Mouse (Mus musculus): ENCODE measurements around the gene E130116L18Rik.
"Not testable (repeated sequence)": the region's sequence is repeated elsewhere in the genome, so short reads cannot be mapped to it uniquely, and the experiment has no call there.

The E130116L18Rik gene

DNA sequence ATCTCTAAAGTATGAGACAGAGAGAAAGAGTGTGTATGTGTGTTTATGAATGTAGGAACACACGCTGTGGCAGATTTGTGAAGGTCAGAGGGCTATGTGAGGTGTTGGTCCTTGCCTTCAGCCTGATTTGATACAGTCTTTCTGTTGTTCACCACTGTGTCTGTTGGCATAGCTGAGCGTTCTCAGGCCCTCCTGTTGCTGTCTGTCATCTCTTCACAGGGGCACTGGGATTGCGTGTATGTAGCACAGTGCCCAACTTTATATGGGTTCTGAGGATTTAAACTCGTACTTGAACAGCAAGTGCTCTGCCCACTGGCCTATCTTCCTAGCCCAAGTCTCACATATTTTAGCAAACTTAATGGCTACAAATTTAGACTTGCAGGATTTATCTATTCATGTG is 39.4 kb downstream of the E130116L18Rik start:
- no peak for DNase-seq (ENCODE audit: extremely low read depth, low read depth, low spot score)

DNA sequence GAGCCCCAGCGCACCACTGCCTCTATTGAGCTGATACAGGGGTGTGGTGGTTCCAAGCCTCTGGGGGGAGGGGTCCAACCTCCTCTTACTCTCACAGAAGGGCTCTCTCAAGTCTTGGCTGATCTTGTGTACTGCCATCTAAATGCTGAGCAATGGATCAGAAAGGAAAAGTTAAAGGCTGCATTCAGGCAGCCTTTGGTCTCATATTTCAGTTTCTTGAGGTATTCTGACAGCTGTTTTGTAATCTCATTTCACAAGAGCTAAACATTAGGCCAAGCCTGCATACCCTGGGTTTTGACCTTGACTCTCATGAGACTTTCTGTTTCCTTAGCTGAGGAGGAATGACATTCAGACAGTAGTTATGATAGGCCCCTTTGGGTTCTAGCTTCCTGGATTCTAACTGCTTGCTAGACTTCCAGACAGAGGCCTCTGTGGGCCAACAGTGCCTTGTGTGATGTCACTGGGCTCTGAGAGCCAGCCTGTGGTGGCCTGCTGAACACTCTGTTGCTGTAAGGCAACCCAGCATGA is 41.9 kb downstream of the E130116L18Rik start, which contains the start of gene Galntl5:
Gene Galntl5, plus strand, starts transcription at position 457 of the 528 bp plus-strand sequence.
- DNase-seq (ENCODE audit: extremely low read depth, low read depth, low spot score): no peak

DNA sequence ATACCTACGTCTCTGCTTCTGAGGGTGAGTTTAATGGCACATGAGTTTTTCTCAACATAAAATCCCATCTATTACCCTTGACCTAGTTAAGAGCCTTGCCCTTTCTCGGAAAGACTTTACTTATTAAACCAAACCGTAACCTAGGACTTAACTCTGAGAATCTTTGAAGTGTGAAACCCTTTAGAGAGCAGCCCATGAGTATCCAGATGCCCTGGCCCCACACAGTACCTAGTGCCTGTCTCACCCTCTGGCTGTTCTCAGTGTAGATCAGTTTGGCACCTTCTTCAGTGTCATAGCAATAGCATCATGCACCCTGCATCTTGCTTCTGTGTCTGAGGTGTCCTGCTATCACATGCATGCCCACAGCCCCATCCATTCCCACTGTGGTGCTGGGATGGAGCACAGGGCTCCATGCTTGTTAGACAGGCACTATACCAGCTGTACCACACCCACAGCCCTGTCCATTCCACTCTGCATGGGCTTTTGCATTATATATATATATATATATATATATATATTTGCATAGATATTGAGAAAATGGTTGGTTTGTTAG is 42.9 kb downstream of the E130116L18Rik start:
- no peak for DNase-seq (ENCODE audit: extremely low read depth, low read depth, low spot score)

DNA sequence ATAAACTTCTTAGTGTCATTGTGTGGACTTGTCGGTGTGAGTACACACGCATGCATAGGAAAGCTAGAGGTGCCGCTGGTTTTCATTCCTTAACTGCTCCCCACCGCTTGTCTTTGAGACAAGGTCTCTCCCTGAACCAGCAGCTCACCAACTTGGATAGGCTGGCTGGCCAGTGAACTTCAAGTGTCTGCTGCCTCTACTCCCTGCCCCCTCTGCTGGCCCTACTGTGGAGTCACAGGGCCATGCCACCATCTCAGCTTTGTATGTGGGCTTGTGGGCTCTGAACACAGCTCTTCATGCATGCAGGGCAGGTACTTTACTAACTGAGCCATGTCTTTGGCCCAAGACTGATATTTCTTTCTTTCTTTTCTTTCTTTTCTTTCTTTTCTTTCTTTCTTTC is 43.7 kb downstream of the E130116L18Rik start:
- no peak for DNase-seq (ENCODE audit: extremely low read depth, low read depth, low spot score)

DNA sequence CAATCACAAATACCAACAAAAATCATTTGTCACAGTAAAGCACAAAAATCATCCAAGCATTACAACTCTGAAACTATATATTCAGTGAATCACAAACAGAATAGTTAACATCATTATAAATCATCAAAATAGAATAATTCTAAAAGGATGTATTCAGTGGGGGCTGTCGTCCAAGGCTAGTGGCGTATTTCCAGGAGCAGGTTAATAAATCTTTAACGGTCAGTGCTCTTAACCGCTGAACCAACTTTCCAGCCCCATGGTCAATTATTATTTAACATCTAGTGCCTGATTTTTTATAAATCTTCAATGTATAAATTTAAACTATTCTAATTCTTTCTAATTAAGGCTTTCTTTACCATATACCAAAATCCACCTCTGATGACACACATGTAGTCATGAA is 44.4 kb downstream of the E130116L18Rik start:
- not testable (repeated sequence) for DNase-seq (ENCODE audit: extremely low read depth, low read depth, low spot score)

DNA sequence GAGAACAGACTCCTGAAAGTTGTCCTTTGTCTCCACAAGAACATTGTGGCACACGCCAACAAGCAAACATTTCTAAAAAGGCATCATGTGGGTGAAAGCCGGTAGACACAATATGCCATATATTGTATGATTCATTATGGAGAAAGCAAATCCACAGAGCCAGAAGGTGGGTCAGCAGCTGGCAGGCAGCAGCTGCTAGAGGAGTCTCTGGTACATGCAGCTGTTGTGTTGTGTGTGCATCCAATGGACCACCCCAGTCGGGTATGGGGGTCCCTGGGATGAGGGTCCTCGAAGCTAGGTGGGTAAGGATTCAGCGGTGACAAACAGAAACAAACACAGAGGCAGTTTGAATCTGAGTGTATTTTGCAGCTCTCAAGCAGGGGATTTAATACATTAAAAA is 45.0 kb downstream of the E130116L18Rik start:
- DNase-seq (ENCODE audit: extremely low read depth, low read depth, low spot score): not testable (repeated sequence)
